In genomic region chr15:81811599-81811996, GRCm38 (mm10) we compare ENCODE assay signal across 8 mouse cellular contexts. TPM values are rescaled to one million over a fixed set of nuclear protein-coding genes. Genes with fewer than 3 reads are reported as not detected.
DNase-seq lines count a peak whose midpoint lies in the region; ATAC-seq lines count a peak whose summit lies in the region.

No protein-coding gene starts in this region.

- peak overlapping the region; percentile 83 for H3K4me3 ChIP-seq in lung, embryonic 15.5 days
- peak overlapping the region; percentile 66 for H3K4me3 ChIP-seq in embryonic facial prominence, embryonic 12.5 days
- H3K4me3 ChIP-seq in neural tube, embryonic 12.5 days, result peak overlapping the region; percentile 79

- peaks cover 15% of the 10 kb centered on the region for H3K36me3 ChIP-seq in lung, embryonic 15.5 days
- H3K36me3 ChIP-seq in embryonic facial prominence, embryonic 12.5 days, result peaks cover 11% of the 10 kb centered on the region
- peaks cover 14% of the 10 kb centered on the region for H3K36me3 ChIP-seq in neural tube, embryonic 12.5 days

- peaks cover 49% of the 10 kb centered on the region for H3K4me1 ChIP-seq in lung, embryonic 15.5 days
- H3K4me1 ChIP-seq in embryonic facial prominence, embryonic 12.5 days, result peaks cover 24% of the 10 kb centered on the region
- peaks cover 28% of the 10 kb centered on the region for H3K4me1 ChIP-seq in neural tube, embryonic 12.5 days

- H3K27me3 ChIP-seq in lung, embryonic 15.5 days, result no peaks in the 10 kb centered on the region
- no peaks in the 10 kb centered on the region for H3K27me3 ChIP-seq in embryonic facial prominence, embryonic 12.5 days
- no peaks in the 10 kb centered on the region for H3K27me3 ChIP-seq in neural tube, embryonic 12.5 days (replicated peaks)

- WGBS in lung, embryonic 15.5 days, result 1% methylated on average over 23 of the region's 26 CpGs
- WGBS in embryonic facial prominence, embryonic 12.5 days, result under 1% methylated on average over 21 of the region's 26 CpGs
- WGBS in neural tube, embryonic 12.5 days, result under 1% methylated on average over 26 of the region's 26 CpGs

- no peaks in the 10 kb centered on the region for H3K9me3 ChIP-seq in lung, embryonic 15.5 days
- H3K9me3 ChIP-seq in embryonic facial prominence, embryonic 12.5 days, result no peaks in the 10 kb centered on the region
- H3K9me3 ChIP-seq in neural tube, embryonic 12.5 days, result no peaks in the 10 kb centered on the region

- ATAC-seq in lung, embryonic 15.5 days (ENCODE audit: borderline replicate concordance, extremely low read depth, low FRiP score, low TSS enrichment), result no peak
- ATAC-seq in embryonic facial prominence, embryonic 12.5 days (ENCODE audit: insufficient number of reproducible peaks, insufficient read depth, low FRiP score, low TSS enrichment), result no peak
- ATAC-seq in neural tube, embryonic 12.5 days (ENCODE audit: low FRiP score, low read depth), result peak; percentile 14; the same call in 1 of the 2 replicates

- peak overlapping the region; percentile 94 for H3K4me2 ChIP-seq in lung, embryonic 15.5 days
- H3K4me2 ChIP-seq in embryonic facial prominence, embryonic 12.5 days (replicated peaks), result peak overlapping the region; percentile 81
- peak overlapping the region; percentile 92 for H3K4me2 ChIP-seq in neural tube, embryonic 12.5 days (replicated peaks)

- peak overlapping the region; percentile 80 for H3K9ac ChIP-seq in lung, embryonic 15.5 days
- peak overlapping the region; percentile 69 for H3K9ac ChIP-seq in embryonic facial prominence, embryonic 12.5 days
- peak overlapping the region; percentile 84 for H3K9ac ChIP-seq in neural tube, embryonic 12.5 days

- no peak for DNase-seq in lung, postnatal 14 days
- DNase-seq in kidney, postnatal 10 days, result peak; percentile 86
- DNase-seq in layer of hippocampus, adult 11-12 months (ENCODE audit: low spot score), result no peak
- no peak for DNase-seq in urinary bladder, postnatal 25 days (ENCODE audit: low spot score)
- no peak for DNase-seq in left cerebral cortex, adult 11 months (ENCODE audit: low spot score)

- H3K27ac ChIP-seq in lung, embryonic 15.5 days, result peak overlapping the region; percentile 97
- H3K27ac ChIP-seq in embryonic facial prominence, embryonic 12.5 days, result peak overlapping the region; percentile 88
- no peak overlapping the region for H3K27ac ChIP-seq in neural tube, embryonic 12.5 days

RNA-seq across cellular contexts. Expression of gene Tef, which starts 9.4 kb away (rescaled TPM):
- polyA plus RNA-seq in lung, embryonic 15.5 days (2015; fragmentation: Nextera tagmentation; extraction: Ambion mirVana), result 27.4 and 31.4 TPM in 2 replicates
- polyA plus RNA-seq in embryonic facial prominence, embryonic 12.5 days (2016; fragmentation: Nextera tagmentation; extraction: Ambion mirVana), result 29.7 and 30.9 TPM in 2 replicates
- polyA plus RNA-seq in neural tube, embryonic 12.5 days (2016; fragmentation: Nextera tagmentation; extraction: Ambion mirVana), result 23.2 and 24.9 TPM in 2 replicates

RNA-seq across cellular contexts. Expression of gene Tob2, which starts 47.0 kb away (rescaled TPM):
- polyA plus RNA-seq in lung, embryonic 15.5 days (2015; fragmentation: Nextera tagmentation; extraction: Ambion mirVana), result 27.0 and 29.1 TPM in 2 replicates
- polyA plus RNA-seq in embryonic facial prominence, embryonic 12.5 days (2016; fragmentation: Nextera tagmentation; extraction: Ambion mirVana), result 22.9 and 23.0 TPM in 2 replicates
- polyA plus RNA-seq in neural tube, embryonic 12.5 days (2016; fragmentation: Nextera tagmentation; extraction: Ambion mirVana), result 21.6 and 21.7 TPM in 2 replicates
